Mouse (Mus musculus) thymus, adult 2 months (tissue): ENCODE results near the gene Dazap1. TPM values are rescaled to one million over a fixed set of nuclear protein-coding genes. Genes with fewer than 3 reads are reported as not detected.
A peak's percentile ranks its signal among the peaks of the same experiment; 100 is the strongest.

Experiments used
- DNase-seq: peaks from one replicate; pipeline ENCODE4 v3.0.0; 2021
- H3K27ac ChIP-seq: fragments of 200-500 bp; 2 replicates; pipeline ENCODE4 v1.5.1; 2012; ENCODE audit warnings: low read length, control low read depth; ENCODE audit not compliant: control insufficient read depth, insufficient read depth
- H3K27me3 ChIP-seq: fragments of 200-500 bp; 2 replicates; pipeline ENCODE4 v1.6.1; 2012; ENCODE audit warnings: mild to moderate bottlenecking, low read length, moderate library complexity, mixed read lengths; ENCODE audit not compliant: control insufficient read depth, insufficient read depth
- H3K36me3 ChIP-seq: fragments of 200-500 bp; 2 replicates; pipeline ENCODE4 v1.6.1; 2012; ENCODE audit warnings: mild to moderate bottlenecking, low read length, moderate library complexity; ENCODE audit not compliant: control insufficient read depth, insufficient read depth
- H3K4me1 ChIP-seq: fragments of 200-500 bp; replicated peaks from 2 replicates; pipeline ENCODE4 v1.6.1; 2012; ENCODE audit warnings: low read length; ENCODE audit not compliant: control insufficient read depth, insufficient read depth
- H3K4me3 ChIP-seq: fragments of 200-500 bp; 2 replicates; pipeline ENCODE4 v1.5.1; 2012; ENCODE audit warnings: mild to moderate bottlenecking, low read length, control low read depth, moderate library complexity; ENCODE audit not compliant: control insufficient read depth, insufficient read depth
- CTCF ChIP-seq: fragments of 200-500 bp; IDR thresholded peaks from 2 replicates; pipeline ENCODE4 v1.5.1; 2012; ENCODE audit warnings: mild to moderate bottlenecking, control low read depth, low read length, moderate library complexity, borderline replicate concordance; ENCODE audit not compliant: control insufficient read depth, poor library complexity, insufficient read depth; ENCODE audit errors: extremely low read depth
- POLR2A ChIP-seq: fragments of 200-500 bp; IDR thresholded peaks from 2 replicates; pipeline ENCODE4 v1.6.1; 2012; ENCODE audit warnings: mild to moderate bottlenecking, low read length, control low read depth, moderate library complexity; ENCODE audit not compliant: control insufficient read depth, poor library complexity, insufficient read depth; ENCODE audit errors: extremely low read depth
- WGBS: fragments of 180-500 bp; shearing (Covaris S2); methylation state at CpG from one replicate; pipeline ENCODE4 v1.1.7; 2018; 5-methylcytosine and 5-hydroxymethylcytosine counted together
- polyA plus RNA-seq: library from polyadenylated mRNA; depleted of rRNA; stranded (reverse); fragments of >200 nt; gene quantifications from 2 replicates; pipeline ENCODE4 v1.2.3, GENCODE M21; 2012

The Dazap1 gene
- polyA plus RNA-seq, 1 experiment: 134 TPM

DNA sequence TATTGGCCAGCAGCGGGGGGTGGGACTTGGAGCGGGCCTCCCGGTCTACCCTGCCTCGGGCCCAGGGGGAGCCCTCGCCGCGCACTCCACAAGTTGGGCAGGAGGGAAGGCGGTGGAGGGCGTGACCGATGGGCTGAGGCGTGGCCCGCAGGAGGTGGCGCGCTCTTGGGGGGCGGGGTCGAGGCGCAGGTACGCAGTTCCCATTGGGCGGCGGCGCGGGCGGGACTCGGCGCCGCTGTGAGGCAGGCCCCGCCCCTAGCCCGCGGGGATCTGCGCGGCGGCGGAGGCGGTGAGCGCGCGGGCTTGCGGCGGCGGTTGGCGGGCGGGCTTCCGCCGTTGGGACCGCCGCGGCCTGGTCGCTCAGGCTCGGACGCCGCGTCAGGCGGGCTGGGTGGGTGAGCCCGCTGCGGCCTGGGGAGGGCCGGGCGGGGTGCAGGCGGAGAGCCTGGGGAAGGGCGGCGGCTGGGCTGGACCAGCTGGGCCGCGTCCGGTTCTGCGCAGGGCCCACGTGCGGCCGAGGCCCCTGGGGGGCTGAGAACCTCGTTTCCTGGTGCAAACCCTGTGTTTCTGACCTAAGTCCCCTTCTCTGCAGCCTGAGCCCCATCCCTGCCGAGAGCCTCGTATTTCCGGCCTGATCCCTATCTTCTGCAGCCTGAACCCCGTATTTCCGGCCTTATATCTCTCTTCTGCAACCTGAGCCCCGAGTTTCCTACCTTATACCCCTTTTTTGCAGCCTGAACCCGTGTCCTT is 34.7 kb upstream of the Dazap1 start, which contains the start of gene Mum1:
TSS of gene Mum1 (plus strand) at position 19 of the 750 bp plus-strand sequence.
- DNase-seq: peak; percentile 99
- H3K4me3 ChIP-seq: peak within 1 kb of the TSS; percentile 59
- peak within 1 kb of the TSS; percentile 43 for H3K27ac ChIP-seq
- 1% methylated on average over 70 of the region's 75 CpGs for WGBS
- peaks cover 17% of the 10 kb centered on the region for H3K4me1 ChIP-seq
- peaks cover 22% of the 10 kb centered on the region for H3K36me3 ChIP-seq
- no peaks in the 10 kb centered on the region for H3K27me3 ChIP-seq
- TF ChIP-seq CTCF: peak; percentile 72
- TF ChIP-seq POLR2A: peak; percentile 89

DNA sequence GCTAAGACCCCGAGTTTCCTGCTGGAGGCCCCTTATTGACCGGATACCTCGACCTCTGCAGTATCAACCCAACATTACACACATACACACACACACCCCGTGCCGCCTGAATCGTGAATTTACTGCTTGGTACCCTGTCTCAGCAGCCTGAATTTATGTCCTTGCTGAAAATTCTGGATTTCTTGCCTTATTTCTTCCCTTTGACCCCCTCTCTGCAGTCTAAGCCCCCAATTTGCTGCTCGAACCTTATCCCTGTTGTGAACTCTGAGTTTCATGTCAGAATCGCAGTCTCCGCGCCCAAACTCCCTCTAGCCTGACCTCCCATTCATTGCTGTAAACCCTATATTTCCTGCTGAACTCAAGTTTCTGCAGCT is 34.1 kb upstream of the Dazap1 start:
- 11% methylated on average over 10 of the region's 10 CpGs for WGBS
- Histone ChIP-seq H3K27ac (peak overlapping the region; percentile 43), H3K27me3 (no peaks in the 10 kb centered on the region), H3K4me1 (peaks cover 17% of the 10 kb centered on the region), H3K36me3 (peaks cover 27% of the 10 kb centered on the region), H3K4me3 (peak overlapping the region; percentile 59)
- DNase-seq: no peak
- no peak for TF ChIP-seq POLR2A
- no peak for TF ChIP-seq CTCF

DNA sequence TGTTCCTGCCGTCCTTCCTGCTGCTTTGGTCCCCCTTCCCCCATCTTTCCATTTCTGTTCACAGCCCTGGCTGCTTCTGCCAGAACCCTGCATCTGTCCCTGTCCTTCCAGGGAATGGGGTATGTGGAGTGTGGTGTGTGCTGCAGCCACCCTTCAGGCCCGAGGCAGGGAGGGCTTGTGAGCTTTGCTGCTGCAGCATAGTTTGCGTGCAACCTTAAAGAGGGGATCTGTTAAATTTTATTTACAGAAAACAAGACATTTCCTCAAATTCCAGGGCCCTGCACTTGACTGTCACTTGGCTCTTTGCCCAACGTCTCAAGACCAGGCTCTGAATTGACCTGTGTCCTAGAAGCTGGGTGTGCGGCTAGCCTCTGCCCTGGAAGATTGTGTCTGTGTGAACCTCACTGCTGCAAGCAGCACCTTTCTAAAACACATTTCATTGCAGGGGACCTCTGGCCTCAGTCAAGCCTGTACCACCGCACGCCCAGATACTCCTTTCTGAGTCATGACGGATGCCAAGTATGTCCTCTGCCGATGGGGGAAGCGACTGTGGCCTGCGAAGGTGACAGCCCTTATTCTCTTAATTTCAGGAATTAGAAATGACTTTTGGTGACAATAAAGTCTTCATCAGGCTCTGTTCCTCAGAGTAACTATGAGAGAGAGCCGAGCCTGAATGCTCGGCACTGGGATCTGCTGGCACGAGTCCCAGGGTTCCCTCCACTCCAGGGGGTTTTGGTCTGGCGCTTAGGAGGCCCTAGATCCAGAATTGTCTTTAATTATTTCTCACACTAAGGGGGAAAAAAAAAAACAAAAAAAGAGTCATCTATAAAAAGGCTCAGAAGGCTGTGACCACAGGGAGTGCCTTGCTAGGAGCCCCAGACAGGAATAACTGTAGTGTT is 33.2 kb upstream of the Dazap1 start:
- TF ChIP-seq POLR2A: no peak
- TF ChIP-seq CTCF: no peak
- Histone ChIP-seq H3K4me3 (no peak overlapping the region), H3K36me3 (peaks cover 37% of the 10 kb centered on the region), H3K27ac (no peak overlapping the region; the same call in 1 of the 2 replicates), H3K27me3 (no peaks in the 10 kb centered on the region), H3K4me1 (peaks cover 17% of the 10 kb centered on the region)
- DNase-seq: no peak
- WGBS: 91% methylated on average over 15 of the region's 15 CpGs

DNA sequence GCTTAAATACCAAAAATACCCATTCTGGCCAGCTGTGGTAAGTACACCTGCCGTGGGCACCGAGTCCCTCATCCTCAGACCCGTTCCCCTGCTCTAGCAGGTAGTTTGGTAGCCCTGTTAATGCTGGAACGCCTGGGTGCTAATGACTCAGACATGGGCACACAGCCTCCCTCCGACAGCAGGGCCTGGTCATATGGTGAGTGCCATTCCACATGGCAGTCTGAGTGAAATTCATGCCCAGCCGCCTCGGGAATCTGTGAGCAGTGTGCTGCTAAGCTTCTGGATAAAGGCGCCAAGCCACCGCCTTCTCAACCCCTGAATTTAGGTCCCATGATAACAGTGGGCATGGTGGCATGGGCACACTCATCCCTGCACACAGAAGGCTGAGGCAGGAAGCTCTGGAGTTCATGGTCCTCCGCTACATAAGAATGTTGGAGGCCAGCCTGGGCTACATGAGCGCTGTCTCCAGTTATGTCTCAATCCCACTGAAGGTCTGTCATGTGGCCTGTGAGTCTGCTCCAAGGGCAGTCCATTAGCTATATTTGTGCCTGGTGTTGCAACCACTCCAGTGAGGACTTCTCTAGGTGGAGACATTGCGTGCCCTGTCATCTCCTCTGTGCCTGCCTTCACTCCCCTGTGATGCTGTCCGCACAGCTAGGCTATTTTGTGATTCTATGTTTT is 25.0 kb upstream of the Dazap1 start:
- 97% methylated on average over 13 of the region's 13 CpGs for WGBS
- no peaks in the 10 kb centered on the region for H3K27me3 ChIP-seq
- no peak overlapping the region for H3K4me3 ChIP-seq
- no peaks in the 10 kb centered on the region for H3K4me1 ChIP-seq
- no peak for DNase-seq
- peaks cover 85% of the 10 kb centered on the region for H3K36me3 ChIP-seq
- no peak for TF ChIP-seq POLR2A
- TF ChIP-seq CTCF: no peak
- no peak overlapping the region for H3K27ac ChIP-seq

DNA sequence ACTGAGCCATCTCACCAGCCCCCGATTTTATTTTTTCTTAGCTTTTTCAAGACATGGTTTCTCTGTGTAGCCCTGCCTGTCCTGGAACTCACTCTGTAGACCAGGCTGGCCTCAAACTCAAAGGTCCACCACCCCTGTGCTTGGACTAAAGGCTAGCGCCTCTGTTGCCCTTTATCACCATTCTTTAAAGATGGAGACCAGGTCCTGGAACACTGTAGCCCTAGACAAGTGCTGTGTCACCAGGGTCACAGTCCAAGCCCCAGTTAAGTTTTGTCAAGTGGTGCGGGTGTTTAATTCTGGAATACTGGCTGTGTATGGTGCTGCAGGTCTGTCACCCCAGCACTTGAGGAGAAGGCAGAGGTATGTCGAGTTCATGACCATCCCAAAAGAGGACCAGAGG is 24.3 kb upstream of the Dazap1 start:
- 95% methylated on average over 4 of the region's 4 CpGs for WGBS
- Histone ChIP-seq H3K27ac (no peak overlapping the region), H3K36me3 (peaks cover 84% of the 10 kb centered on the region), H3K4me3 (no peak overlapping the region), H3K27me3 (no peaks in the 10 kb centered on the region), H3K4me1 (no peaks in the 10 kb centered on the region)
- TF ChIP-seq CTCF (no peak), POLR2A (no peak)
- DNase-seq: no peak

DNA sequence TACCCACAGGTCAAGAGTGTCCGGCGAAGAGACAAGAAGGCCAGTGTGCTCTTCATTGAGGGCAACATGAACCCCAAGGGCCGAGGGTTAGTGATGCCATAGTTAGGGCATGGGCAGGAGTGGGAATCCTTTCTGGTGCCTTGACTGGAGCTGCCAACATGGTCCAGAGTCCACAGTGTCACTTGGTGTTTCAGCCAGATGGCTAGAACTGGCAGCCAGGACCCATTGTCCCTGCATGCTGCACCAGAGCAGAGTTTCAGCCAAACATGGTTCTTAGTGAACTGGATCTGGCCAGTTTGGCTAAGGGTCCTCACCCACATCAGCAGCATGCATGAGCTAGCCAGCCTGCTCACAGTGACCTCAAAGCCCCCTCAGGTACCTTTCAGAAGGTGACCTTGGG is 23.0 kb upstream of the Dazap1 start:
- no peak overlapping the region for H3K27ac ChIP-seq
- H3K4me3 ChIP-seq: no peak overlapping the region
- WGBS: 98% methylated on average over 3 of the region's 3 CpGs
- DNase-seq: no peak
- H3K27me3 ChIP-seq: no peaks in the 10 kb centered on the region
- H3K36me3 ChIP-seq: peaks cover 84% of the 10 kb centered on the region
- no peaks in the 10 kb centered on the region for H3K4me1 ChIP-seq
- no peak for TF ChIP-seq CTCF
- TF ChIP-seq POLR2A: no peak
